Mouse (Mus musculus): Measurements from ENCODE around the gene Eif4e3. TPM values are rescaled to one million over a fixed set of nuclear protein-coding genes. Genes with fewer than 3 reads are reported as not detected.

Gene Eif4e3
- total RNA-seq, 2 experiments from 2014 or later: 18.8 to 21.2 TPM

Other genes with a start within 250 kb of the Eif4e3 start
- 10 to 100 TPM; 16.9 to 17.8 TPM for gene Foxp1, start 144.1 kb downstream of the Eif4e3 start, total RNA-seq (2021)
- 1 to 10 TPM; 1.6 to 2.0 TPM for gene Gm20696, start within 50 bp of the Eif4e3 start, total RNA-seq (2021)
- gene Gpr27, start 25.9 kb upstream of the Eif4e3 start, total RNA-seq (2021): 1 to 10 TPM; 1.3 to 1.6 TPM
- not detected for gene Prok2, start 59.6 kb upstream of the Eif4e3 start, total RNA-seq (2021)